Mouse (Mus musculus): ENCODE results near the gene Usp42.

GRCm38 (mm10) chr5:143755529-143756141, 23.6 kb upstream of the Usp42 start:
- no peak for TF ChIP-seq POLR2A (IDR thresholded peaks at IDR 0.05; ENCODE audit: low read depth, low read length)
- TF ChIP-seq CTCF (IDR thresholded peaks at IDR 0.05; ENCODE audit: extremely low read depth, insufficient read depth, insufficient read length, insufficient replicate concordance): no peak

Measured in spleen, adult 2 months (tissue).